Mouse (Mus musculus): ENCODE data around the gene Slfn2. TPM values are rescaled to one million over a fixed set of nuclear protein-coding genes. Genes with fewer than 3 reads are reported as not detected.

Gene Slfn2
- total RNA-seq, 2 experiments from 2014 or later = 3.9 to 6.2 TPM

DNA sequence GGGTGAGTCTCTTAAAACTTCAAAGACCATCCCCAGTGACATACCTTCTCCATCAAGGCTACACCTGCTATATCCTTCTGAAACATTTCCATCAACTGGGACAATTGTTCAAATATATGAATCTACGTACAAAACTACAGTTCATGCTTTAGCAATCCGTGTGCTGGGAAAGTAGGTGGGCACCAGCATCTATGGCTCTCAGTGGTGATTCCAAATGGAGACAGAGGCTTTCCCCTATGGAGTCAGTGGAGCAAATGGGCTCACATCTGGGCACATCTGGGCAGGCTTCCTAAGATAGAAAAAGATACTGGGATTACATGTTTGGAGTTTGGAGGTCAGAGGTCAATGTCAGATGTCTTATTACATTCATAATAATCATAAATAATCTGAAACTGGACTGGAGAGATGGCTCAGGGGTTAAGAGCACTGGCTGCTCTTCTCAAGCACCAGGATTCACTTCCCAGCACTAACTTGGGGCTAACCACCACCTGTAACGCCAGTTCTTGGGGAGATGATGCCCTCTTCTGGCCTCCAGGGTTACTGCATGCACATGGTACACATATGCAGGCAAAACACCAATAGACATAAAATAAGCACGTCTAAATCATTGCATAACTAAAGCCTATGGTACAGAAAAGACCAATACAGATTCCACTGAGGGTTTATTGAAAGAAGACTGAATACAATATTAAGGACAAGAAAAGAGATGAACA lies 3.2 kb downstream of the Slfn2 start:
- DNase-seq = peak in 1 of 2 experiments; percentile 0
- intact Hi-C loops (cut with DNase I) = no loop called here

GRCm38 (mm10) chr11:83070321-83070970 lies 5.5 kb downstream of the Slfn2 start:
- intact Hi-C loops (cut with DNase I) = no loop called here
- no peak for DNase-seq

- intact Hi-C loops (cut with DNase I) = no loop called here
Observed at GRCm38 (mm10) chr11:83077714-83078422, 13.0 kb downstream of the Slfn2 start.

GRCm38 (mm10) chr11:83078423-83079140 lies 13.7 kb downstream of the Slfn2 start:
- intact Hi-C loops (cut with DNase I) = no loop called here
- DNase-seq = no peak

More at GRCm38 (mm10) chr11:83077714-83078422, 13.0 kb downstream of the Slfn2 start:
- DNase-seq = peak; percentile 78 to 83

DNA sequence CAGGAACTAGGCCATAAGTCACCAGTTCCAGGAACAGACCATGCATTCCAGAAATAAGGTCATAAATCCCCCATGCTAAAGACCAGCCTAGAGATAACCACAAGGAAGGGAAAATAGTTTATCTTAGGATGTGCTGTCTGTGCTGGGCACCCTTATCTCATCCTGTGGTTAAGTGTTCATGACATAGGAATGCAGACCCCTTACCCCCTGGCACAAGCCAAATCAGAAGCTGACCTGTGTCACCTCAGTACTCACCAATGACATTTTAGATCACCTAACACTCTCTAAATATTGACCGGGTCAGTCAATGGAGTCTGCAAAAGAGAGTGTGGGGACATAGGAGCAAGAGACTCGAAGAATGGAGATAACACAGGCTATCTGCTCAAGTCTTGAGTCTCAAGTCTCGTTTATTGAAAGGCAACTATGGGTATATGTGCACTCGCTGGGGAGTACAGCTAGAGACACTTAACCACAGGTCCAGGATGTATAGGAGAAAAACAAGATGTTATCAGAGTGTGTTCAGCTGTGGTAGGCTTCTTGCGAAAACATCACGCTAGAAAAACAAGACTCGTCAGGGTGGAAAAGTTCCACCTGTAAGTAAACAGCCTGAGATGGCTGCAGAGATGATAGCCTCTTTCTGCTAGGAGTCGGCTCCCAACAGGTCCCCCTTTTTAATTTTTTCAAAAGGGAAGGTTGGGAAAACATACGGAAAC lies 14.7 kb downstream of the Slfn2 start:
- no peak for DNase-seq
- intact Hi-C loops (cut with DNase I) = no loop called here

DNA sequence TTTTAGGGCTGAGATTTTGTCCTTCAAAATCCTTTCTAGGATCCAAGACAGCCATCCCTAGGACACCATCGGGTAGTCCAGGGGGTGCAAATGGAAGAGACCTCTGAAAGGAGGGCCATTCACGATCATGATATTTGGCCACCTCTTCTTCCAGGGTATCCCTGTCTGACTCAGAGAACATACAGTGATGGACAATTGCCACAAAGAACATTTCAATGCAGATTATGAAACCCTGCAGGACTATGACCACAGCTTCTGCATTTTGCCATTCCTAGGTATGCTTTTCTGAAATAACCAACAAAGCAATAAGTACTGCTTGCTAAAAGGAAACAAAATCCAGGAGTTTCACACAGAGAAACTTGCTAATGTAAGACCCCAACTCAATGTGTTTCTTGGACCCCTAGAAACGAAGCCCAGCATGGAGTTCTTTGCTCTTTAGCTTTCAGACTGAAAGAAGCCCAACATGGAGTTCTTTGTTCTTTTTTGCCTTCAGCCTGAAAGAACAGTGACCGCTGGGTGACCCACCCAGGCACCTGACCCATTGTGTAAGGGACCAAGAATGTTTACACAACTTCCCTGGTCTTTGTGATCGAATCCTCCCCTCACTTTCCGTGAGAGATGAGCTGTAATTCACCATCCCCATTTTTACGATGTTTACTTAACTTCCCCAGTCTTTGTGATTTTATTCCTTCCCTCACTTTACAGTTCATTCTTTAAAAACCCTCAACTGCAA lies 18.0 kb downstream of the Slfn2 start:
- no peak for DNase-seq
- intact Hi-C loops (cut with DNase I) = no loop called here

GRCm38 (mm10) chr11:83084161-83084560 lies 19.2 kb downstream of the Slfn2 start:
- DNase-seq = no peak
- intact Hi-C loops (cut with DNase I) = no loop called here

DNA sequence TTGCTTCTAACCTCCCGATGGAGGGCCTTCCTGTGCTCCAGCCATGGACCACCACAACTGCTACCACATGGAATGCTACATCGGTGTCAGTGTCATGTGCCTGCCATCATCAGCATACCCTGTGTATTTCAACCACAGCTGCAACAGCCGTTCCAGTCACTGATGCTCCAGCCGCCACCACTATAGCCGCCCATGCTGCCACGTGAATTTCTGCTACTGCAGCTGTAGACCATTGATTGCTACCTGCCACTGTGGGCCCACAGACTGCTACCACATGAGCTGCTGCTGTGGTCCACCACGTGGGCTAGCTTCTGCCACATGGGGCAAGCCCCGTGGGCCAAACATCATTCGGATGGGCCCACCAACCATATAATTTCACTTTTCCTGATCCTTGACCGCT lies 19.8 kb downstream of the Slfn2 start:
- no peak for DNase-seq
- intact Hi-C loops (cut with DNase I) = no loop called here

GRCm38 (mm10) chr11:83115138-83115537 lies 50.2 kb downstream of the Slfn2 start:
- intact Hi-C loops (cut with DNase I) = no loop called here
- DNase-seq = peak; percentile 31 to 48

- intact Hi-C loops (cut with DNase I) = no loop called here
- no peak for DNase-seq
Observed at GRCm38 (mm10) chr11:83116597-83117227, 51.8 kb downstream of the Slfn2 start, which contains the start of gene Slfn1. Gene Slfn1, plus strand, starts transcription at chr11:83116849.

GRCm38 (mm10) chr11:83118056-83118455 lies 53.1 kb downstream of the Slfn2 start:
- intact Hi-C loops (cut with DNase I) = no loop called here
- no peak for DNase-seq

Small RNAs within 50 kb of the gene (microRNA-seq; reads per million reads assigned to microRNA genes)
- 0 reads per million in 2 experiments for gene Gm27598 (ENCODE audit: borderline number of aligned reads in 2 of 2)

Other genes starting within 250 kb of the Slfn2 start
- 1 to 10 TPM; 5.6 to 6.6 TPM for gene Rffl, start 193.9 kb upstream of the Slfn2 start, total RNA-seq (2021)
- 10 to 100 TPM in 1 of 2 experiments, 1 to 10 TPM in 1; 9.0 to 10.6 TPM for gene Rad51d, start 174.5 kb upstream of the Slfn2 start, total RNA-seq (2021)
- gene Fndc8, start 173.0 kb upstream of the Slfn2 start, total RNA-seq (2021) = not detected
- gene Nle1, start 156.7 kb upstream of the Slfn2 start, total RNA-seq (2021) = 10 to 100 TPM; 11.3 to 13.3 TPM
- 100 to 1,000 TPM; 182 to 201 TPM for gene Unc45b, start 154.6 kb upstream of the Slfn2 start, total RNA-seq (2021)
- 10 to 100 TPM; 62.8 to 83.5 TPM for gene Slfn5, start 113.8 kb upstream of the Slfn2 start, total RNA-seq (2021)
- 1 to 10 TPM in 1 of 2 experiments, under 1 TPM in 1; 0.92 to 1.4 TPM for gene Slfn9, start 73.3 kb upstream of the Slfn2 start, total RNA-seq (2021)
- gene Slfn8, start 44.3 kb upstream of the Slfn2 start, total RNA-seq (2021) = 1 to 10 TPM in 1 of 2 experiments, under 1 TPM in 1; 0.56 to 1.5 TPM
- gene Slfn1, start 51.7 kb downstream of the Slfn2 start, total RNA-seq (2021) = under 1 TPM; 0.17 to 0.41 TPM
- gene Slfn4, start 110.1 kb downstream of the Slfn2 start, total RNA-seq (2021) = under 1 TPM; 0.17 to 0.19 TPM
- gene Slfn3, start 126.2 kb downstream of the Slfn2 start, total RNA-seq (2021) = 1 to 10 TPM; 3.1 to 4.1 TPM
- gene Slfn14, start 221.6 kb downstream of the Slfn2 start, total RNA-seq (2021) = under 1 TPM; 0.11 TPM
- gene Ap2b1, start 233.9 kb downstream of the Slfn2 start, total RNA-seq (2021) = 10 to 100 TPM; 44.9 to 46.1 TPM
- 10 to 100 TPM in 1 of 2 experiments, 1 to 10 TPM in 1; 7.9 to 11.8 TPM for gene Pex12, start 237.5 kb downstream of the Slfn2 start, total RNA-seq (2021)

Measured in heart, postnatal 36 days (tissue).